Mouse (Mus musculus): ENCODE data around the gene Stox2. TPM values are rescaled to one million over a fixed set of nuclear protein-coding genes. Genes with fewer than 3 reads are reported as not detected.
A peak's percentile ranks its signal among the peaks of the same experiment; 100 is the strongest.

Gene Stox2
- polyA plus RNA-seq, 1 experiment from 2014 or later = 0.54 TPM

GRCm38 (mm10) chr8:47135586-47135985, 310.6 kb downstream of the Stox2 start:
- Histone ChIP-seq H3K9me3 (ENCODE audit: low read length) (no peaks in the 10 kb centered on the region), H3K4me2 (ENCODE audit: low read depth, low read length) (peak overlapping the region; percentile 13)
- ATAC-seq = no peak

GRCm38 (mm10) chr8:47134736-47135135, 311.4 kb downstream of the Stox2 start:
- Histone ChIP-seq H3K27ac (ENCODE audit: low read depth) (no peak overlapping the region), H3K4me3 (ENCODE audit: low read depth, low read length) (no peak overlapping the region), H3K9me3 (ENCODE audit: low read length) (no peaks in the 10 kb centered on the region), H3K4me2 (ENCODE audit: low read depth, low read length) (no peak overlapping the region), H3K27me3 (ENCODE audit: insufficient read depth, low read length) (no peaks in the 10 kb centered on the region), H3K9ac (replicated peaks) (no peak overlapping the region), H3K4me1 (ENCODE audit: insufficient read depth) (no peaks in the 10 kb centered on the region), H3K36me3 (replicated peaks; ENCODE audit: insufficient read depth, low read length) (no peaks in the 10 kb centered on the region)
- no peak for DNase-seq
- no peak for ATAC-seq
- TF ChIP-seq EP300 (IDR thresholded peaks at IDR 0.05; ENCODE audit: low read depth) (no peak), CTCF (IDR thresholded peaks at IDR 0.05; ENCODE audit: low read depth) (no peak)
- 59% methylated on average over 11 of the region's 11 CpGs for WGBS (ENCODE audit: insufficient replicate concordance)

More at GRCm38 (mm10) chr8:47135586-47135985, 310.6 kb downstream of the Stox2 start:
- 9% methylated on average over 9 of the region's 9 CpGs for WGBS (ENCODE audit: insufficient replicate concordance)
- Histone ChIP-seq H3K4me3 (ENCODE audit: low read depth, low read length) (no peak overlapping the region), H3K36me3 (replicated peaks; ENCODE audit: insufficient read depth, low read length) (no peaks in the 10 kb centered on the region), H3K27me3 (ENCODE audit: insufficient read depth, low read length) (no peaks in the 10 kb centered on the region), H3K4me1 (ENCODE audit: insufficient read depth) (no peaks in the 10 kb centered on the region), H3K27ac (ENCODE audit: low read depth) (no peak overlapping the region), H3K9ac (replicated peaks) (no peak overlapping the region)
- TF ChIP-seq CTCF (IDR thresholded peaks at IDR 0.05; ENCODE audit: low read depth) = no peak
- no peak for TF ChIP-seq EP300 (IDR thresholded peaks at IDR 0.05; ENCODE audit: low read depth)
- DNase-seq = no peak

- H3K9ac ChIP-seq (replicated peaks) = no peak overlapping the region
- no peak overlapping the region for H3K4me2 ChIP-seq (ENCODE audit: low read depth, low read length)
- H3K4me3 ChIP-seq (ENCODE audit: low read depth, low read length) = no peak overlapping the region
- no peak overlapping the region for H3K27ac ChIP-seq (ENCODE audit: low read depth)
- H3K9me3 ChIP-seq (ENCODE audit: low read length) = no peaks in the 10 kb centered on the region
- ATAC-seq (no peak), DNase-seq (no peak)
- TF ChIP-seq CTCF (IDR thresholded peaks at IDR 0.05; ENCODE audit: low read depth) (no peak), EP300 (IDR thresholded peaks at IDR 0.05; ENCODE audit: low read depth) (no peak)
- no peaks in the 10 kb centered on the region for H3K36me3 ChIP-seq (replicated peaks; ENCODE audit: insufficient read depth, low read length)
- 72% methylated on average over 3 of the region's 3 CpGs for WGBS (ENCODE audit: insufficient replicate concordance)
- H3K27me3 ChIP-seq (ENCODE audit: insufficient read depth, low read length) = no peaks in the 10 kb centered on the region
- no peaks in the 10 kb centered on the region for H3K4me1 ChIP-seq (ENCODE audit: insufficient read depth)
Measured at GRCm38 (mm10) chr8:47133381-47133780, 312.8 kb downstream of the Stox2 start.

Other genes with a start within 250 kb of the Stox2 start
- gene Trappc11, start 87.1 kb upstream of the Stox2 start, polyA plus RNA-seq (2015; fragmentation: Nextera tagmentation; extraction: Ambion mirVana) = 9.2 and 10.2 TPM in 2 replicates
- gene Rwdd4a, start 87.3 kb upstream of the Stox2 start, polyA plus RNA-seq (2015; fragmentation: Nextera tagmentation; extraction: Ambion mirVana) = 32.0 and 34.1 TPM in 2 replicates
- gene Ing2, start 229.2 kb upstream of the Stox2 start, polyA plus RNA-seq (2015; fragmentation: Nextera tagmentation; extraction: Ambion mirVana) = 10.3 and 12.6 TPM in 2 replicates

All from liver, postnatal 0 days (tissue).